ENCODE assay signal across 9 mouse cellular contexts in genomic region chr17:29762551-29762950, GRCm38 (mm10). TPM values are rescaled to one million over a fixed set of nuclear protein-coding genes. Genes with fewer than 3 reads are reported as not detected.
DNase-seq lines count a peak whose midpoint lies in the region; ATAC-seq and TF ChIP-seq lines count a peak whose summit lies in the region.
"Had no signal": no experiment of that assay in that cellular context is flagged by ENCODE, and none has a peak within 500 bp of the region (broad histone marks: within the 10 kb centered on the region; RNA-seq: fewer than 3 reads in every experiment).

No protein-coding gene starts in this region.

- peak; percentile 97 for TF ChIP-seq CTCF in E14TG2a.4 (conservative IDR thresholded peaks at IDR 0.05; ENCODE audit: low read length)
- peak; percentile 52 for TF ChIP-seq CTCF in cortical plate, adult 2 months (IDR thresholded peaks at IDR 0.05; ENCODE audit: extremely low read depth, insufficient read depth, low read length)
- TF ChIP-seq CTCF in liver, embryonic 14.5 days (IDR thresholded peaks at IDR 0.05; ENCODE audit: low read depth) = peak; percentile 93

- H3K36me3 ChIP-seq in kidney, embryonic 16.5 days (ENCODE audit: insufficient read depth, low read length) = no peaks in the 10 kb centered on the region
- no peaks in the 10 kb centered on the region for H3K36me3 ChIP-seq in E14TG2a.4 (ENCODE audit: insufficient read depth, low read length)
- H3K36me3 ChIP-seq in liver, embryonic 14.5 days (replicated peaks; ENCODE audit: control insufficient read depth, insufficient read depth, low read depth) = no peaks in the 10 kb centered on the region
- H3K36me3 ChIP-seq: heart, embryonic 13.5 days; midbrain, embryonic 12.5 days had no signal

- no peak overlapping the region for H3K4me3 ChIP-seq in kidney, embryonic 16.5 days (ENCODE audit: low read length)
- H3K4me3 ChIP-seq in E14TG2a.4 (replicated peaks; ENCODE audit: low read length) = no peak overlapping the region; the same call in 1 of the 2 replicates
- no peak overlapping the region for H3K4me3 ChIP-seq in cortical plate, adult 2 months (ENCODE audit: insufficient read depth, low read length)
- H3K4me3 ChIP-seq in liver, embryonic 14.5 days (ENCODE audit: insufficient read depth in 1 of 2, low read depth in 2 of 2, low read length in 2 of 2) = no peak overlapping the region
- H3K4me3 ChIP-seq: heart, embryonic 13.5 days; midbrain, embryonic 12.5 days had no signal

- no peak for TF ChIP-seq POLR2A in cortical plate, adult 2 months (IDR thresholded peaks at IDR 0.05; ENCODE audit: extremely low read depth, insufficient read depth, low read length)

- no peak overlapping the region for H3K27ac ChIP-seq in kidney, embryonic 16.5 days (ENCODE audit: low read length)
- no peak overlapping the region for H3K27ac ChIP-seq in cortical plate, adult 2 months (ENCODE audit: insufficient read depth, low read length)
- H3K27ac ChIP-seq in liver, embryonic 14.5 days = no peak overlapping the region
- H3K27ac ChIP-seq: heart, embryonic 13.5 days; midbrain, embryonic 12.5 days had no signal

- H3K9me3 ChIP-seq in kidney, embryonic 16.5 days (ENCODE audit: low read length) = no peaks in the 10 kb centered on the region
- H3K9me3 ChIP-seq in E14TG2a.4 (ENCODE audit: low read length) = no peaks in the 10 kb centered on the region
- no peaks in the 10 kb centered on the region for H3K9me3 ChIP-seq in liver, embryonic 14.5 days (ENCODE audit: control insufficient read depth, low read length)
- H3K9me3 ChIP-seq: heart, embryonic 13.5 days; midbrain, embryonic 12.5 days had no signal

- H3K4me1 ChIP-seq in kidney, embryonic 16.5 days (ENCODE audit: insufficient read depth, low read length) = no peaks in the 10 kb centered on the region
- H3K4me1 ChIP-seq in E14TG2a.4 (replicated peaks; ENCODE audit: low read depth, low read length) = peaks cover 45% of the 10 kb centered on the region
- H3K4me1 ChIP-seq in cortical plate, adult 2 months (ENCODE audit: control insufficient read depth, insufficient read depth, low read length) = no peaks in the 10 kb centered on the region
- H3K4me1 ChIP-seq in liver, embryonic 14.5 days (replicated peaks; ENCODE audit: control insufficient read depth in 2 of 2, insufficient read depth in 2 of 2, low read length in 1 of 2) = no peaks in the 10 kb centered on the region
- H3K4me1 ChIP-seq: midbrain, embryonic 12.5 days had no signal

- TF ChIP-seq EP300 in liver, embryonic 14.5 days (IDR thresholded peaks at IDR 0.05; ENCODE audit: low read depth) = no peak

- no peak overlapping the region for H3K9ac ChIP-seq in kidney, embryonic 16.5 days (replicated peaks; ENCODE audit: low read length)
- H3K9ac ChIP-seq in liver, embryonic 14.5 days (replicated peaks) = no peak overlapping the region
- H3K9ac ChIP-seq: heart, embryonic 13.5 days; midbrain, embryonic 12.5 days had no signal

- H3K27me3 ChIP-seq in kidney, embryonic 16.5 days (ENCODE audit: insufficient read depth, low read length) = no peaks in the 10 kb centered on the region
- peaks cover 16% of the 10 kb centered on the region for H3K27me3 ChIP-seq in E14TG2a.4 (ENCODE audit: insufficient read depth, low read length)
- no peaks in the 10 kb centered on the region for H3K27me3 ChIP-seq in liver, embryonic 14.5 days (ENCODE audit: control insufficient read depth, insufficient read depth, low read length)
- H3K27me3 ChIP-seq: heart, embryonic 13.5 days; midbrain, embryonic 12.5 days had no signal

- ATAC-seq in kidney, embryonic 16.5 days (ENCODE audit: low FRiP score, low TSS enrichment) = no peak
- ATAC-seq in liver, embryonic 14.5 days (ENCODE audit: insufficient read depth) = no peak

- WGBS in kidney, embryonic 16.5 days = 79% methylated on average over 8 of the region's 8 CpGs
- WGBS in liver, embryonic 14.5 days (ENCODE audit: insufficient replicate concordance) = 59% methylated on average over 8 of the region's 8 CpGs

- H3K4me2 ChIP-seq in kidney, embryonic 16.5 days (replicated peaks; ENCODE audit: low read depth, low read length) = no peak overlapping the region
- H3K4me2 ChIP-seq in liver, embryonic 14.5 days (ENCODE audit: low read depth) = no peak overlapping the region
- H3K4me2 ChIP-seq: heart, embryonic 13.5 days; midbrain, embryonic 12.5 days had no signal

- DNase-seq in kidney, adult 8-10 months = peak; percentile 12 to 54
- peak; percentile 93 for DNase-seq in R1 (ENCODE audit: low read depth, low spot score)
- peak; percentile 31 to 45 (median 40) for DNase-seq in liver, embryonic 14.5 days (ENCODE audit: low read depth in 3 of 3, low spot score in 3 of 3)
- DNase-seq in spleen, postnatal 10 days (ENCODE audit: low spot score in 2 of 2) = peak; percentile 68 to 85

RNA-seq across cellular contexts. Expression of gene Ccdc167, which starts 45.7 kb away (rescaled TPM):
- 12.5 and 13.7 TPM in 2 replicates for polyA plus RNA-seq in kidney, embryonic 16.5 days (2015; fragmentation: Nextera tagmentation; extraction: Ambion mirVana)
- polyA plus RNA-seq in cortical plate, adult 2 months (2012; rRNA removed) = 12.4 and 14.7 TPM in 2 replicates
- polyA plus RNA-seq in liver, embryonic 14.5 days (2012; rRNA removed) = 3.8 and 7.6 TPM in 2 replicates
- polyA plus RNA-seq in liver, embryonic 14.5 days (2014; fragmentation: Nextera tagmentation; extraction: Ambion mirVana) = 10.1 TPM in 2 replicates

Comparison
In these comparisons a context has a peak if more than half of its experiments do, and no peak if none do; other contexts are left out.
1. DNase-seq: peak in every context shown above with its lines; median percentile 93 in R1; 76 in spleen, postnatal 10 days; 40 in liver, embryonic 14.5 days; 33 in kidney, adult 8-10 months.